Mouse (Mus musculus) stomach, postnatal 0 days (tissue): ENCODE measurements at regions not wholly inside any gene's neighbourhood (a gene's known extent, or its start where the extent isn't known, plus 50 kb on each side); places are given as distances from the start of the nearest gene placed in this dataset.

ENCODE experiments used
- ATAC-seq: fragments of 200-750 bp; cut with Nextera tagmentation; 2 replicates; pipeline ENCODE4 v1.8.0; 2017; ENCODE audit not compliant: low FRiP score, low TSS enrichment
- DNase-seq: peaks from one replicate; pipeline ENCODE4 v3.0.0-alpha.2; 2016; ENCODE audit warnings: low spot score
- H3K27ac ChIP-seq: fragments of 300-500 bp; sonication (generic); replicated peaks from 2 replicates; pipeline ENCODE4 v1.5.1; 2014; ENCODE audit warnings: mild to moderate bottlenecking, control low read depth
- H3K27me3 ChIP-seq: fragments of 300-500 bp; sonication (generic); 2 replicates; pipeline ENCODE4 v1.6.1; 2014; ENCODE audit warnings: low read length; ENCODE audit not compliant: control insufficient read depth, insufficient read depth
- H3K36me3 ChIP-seq: fragments of 300-500 bp; sonication (generic); 2 replicates; pipeline ENCODE4 v1.6.1; 2014; ENCODE audit warnings: low read length, mixed read lengths; ENCODE audit not compliant: control insufficient read depth, insufficient read depth
- H3K4me1 ChIP-seq: fragments of 300-500 bp; sonication (generic); replicated peaks from 2 replicates; pipeline ENCODE4 v1.6.1; 2014; ENCODE audit warnings: antibody characterized with exemption; ENCODE audit not compliant: control insufficient read depth, insufficient read depth
- H3K4me2 ChIP-seq: fragments of 300-500 bp; sonication (generic); replicated peaks from 2 replicates; pipeline ENCODE4 v1.6.1; 2014; ENCODE audit warnings: low read depth, mild to moderate bottlenecking, control low read depth, moderate library complexity
- H3K4me3 ChIP-seq: fragments of 300-500 bp; sonication (generic); 2 replicates; pipeline ENCODE4 v1.5.1; 2014; ENCODE audit warnings: low read depth, low read length, control low read depth
- H3K9ac ChIP-seq: fragments of 300-500 bp; sonication (generic); 2 replicates; pipeline ENCODE4 v1.6.1; 2014; ENCODE audit warnings: mild to moderate bottlenecking, low read length, control low read depth, mixed read lengths
- H3K9me3 ChIP-seq: fragments of 300-500 bp; sonication (generic); 2 replicates; pipeline ENCODE4 v1.6.1; 2016; ENCODE audit warnings: low read length; ENCODE audit not compliant: control insufficient read depth
- CTCF ChIP-seq: IDR thresholded peaks from 2 replicates; pipeline ENCODE4 v1.5.1; 2016; ENCODE audit warnings: antibody characterized with exemption, low read depth, mild to moderate bottlenecking, moderate library complexity
- EP300 ChIP-seq: optimal IDR thresholded peaks from 2 replicates; pipeline ENCODE3; 2016; ENCODE audit warnings: antibody characterized with exemption
- WGBS: fragments of 180-500 bp; shearing (Covaris S2); extraction: QIAGEN DNeasy Blood & Tissue Kit; methylation state at CpG from one replicate; pipeline ENCODE4 v1.1.7; 2014; 5-methylcytosine and 5-hydroxymethylcytosine counted together

DNA sequence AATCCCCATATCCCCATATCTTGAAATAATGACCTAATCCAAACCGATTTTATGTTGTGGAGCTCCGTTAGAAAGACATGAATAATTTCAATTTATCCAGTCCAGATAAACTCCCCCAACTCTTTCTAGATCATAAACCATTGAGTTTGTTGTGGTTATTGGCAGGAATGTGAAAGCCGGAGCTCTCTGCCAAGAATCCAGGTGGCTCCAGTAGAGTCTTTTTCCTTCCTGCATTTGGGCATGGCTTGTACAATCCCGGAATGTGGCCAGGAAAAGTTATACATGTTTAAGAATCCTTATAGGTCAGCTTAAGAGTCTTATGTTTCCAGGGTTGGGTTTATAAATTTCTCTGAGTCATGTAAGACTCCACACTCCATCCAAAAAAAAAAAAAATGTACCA, 1272.8 kb downstream of the Efna5 start:
- Histone ChIP-seq H3K4me2 (no peak overlapping the region), H3K27ac (no peak overlapping the region), H3K4me1 (no peaks in the 10 kb centered on the region), H3K9me3 (no peaks in the 10 kb centered on the region), H3K4me3 (no peak overlapping the region), H3K27me3 (no peaks in the 10 kb centered on the region), H3K9ac (no peak overlapping the region), H3K36me3 (no peaks in the 10 kb centered on the region)
- TF ChIP-seq EP300, result no peak
- TF ChIP-seq CTCF, result no peak
- no peak for ATAC-seq
- no peak for DNase-seq
- 43% methylated on average over 4 of the region's 4 CpGs for WGBS

DNA sequence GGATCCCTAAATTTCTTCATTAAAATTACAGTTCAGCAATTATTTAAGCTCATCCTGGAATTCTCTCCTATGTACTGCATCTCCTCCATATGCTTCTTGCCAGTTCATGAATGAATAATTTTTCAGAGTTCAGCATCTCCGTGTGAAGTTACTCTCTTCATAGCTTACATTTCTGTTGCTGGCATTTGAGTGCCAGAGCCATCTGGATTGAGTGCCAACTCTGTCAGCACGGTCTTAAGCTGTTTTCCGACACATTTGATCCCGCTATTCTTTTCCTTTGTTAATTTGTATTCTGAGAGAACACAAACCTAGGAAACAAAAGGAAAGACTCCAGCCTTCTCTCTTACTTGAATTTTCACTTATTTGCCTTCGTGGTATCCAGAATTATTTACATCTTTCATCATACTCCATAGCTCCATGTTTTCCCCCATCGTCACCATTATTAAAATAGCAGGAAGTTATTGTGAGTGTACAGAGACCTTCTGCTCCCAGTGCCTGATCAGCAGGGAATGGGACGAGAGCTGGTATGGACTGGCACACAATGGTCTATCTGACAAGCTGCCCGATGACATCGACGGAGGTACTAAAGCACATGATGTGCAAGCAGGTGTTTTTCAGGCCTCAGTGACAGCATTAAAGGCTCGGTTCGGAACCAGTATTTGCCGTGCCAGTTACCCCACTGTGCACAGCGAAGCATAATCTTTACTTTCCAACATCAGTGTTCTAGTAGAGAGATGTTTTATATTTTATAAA, 1274.2 kb downstream of the Efna5 start:
- H3K4me3 ChIP-seq, result no peak overlapping the region
- no peak overlapping the region for H3K4me2 ChIP-seq
- DNase-seq, result no peak
- 79% methylated on average over 14 of the region's 14 CpGs for WGBS
- no peaks in the 10 kb centered on the region for H3K27me3 ChIP-seq
- H3K9me3 ChIP-seq, result no peaks in the 10 kb centered on the region
- H3K4me1 ChIP-seq, result no peaks in the 10 kb centered on the region
- TF ChIP-seq CTCF (no peak), EP300 (no peak)
- ATAC-seq, result no peak
- no peak overlapping the region for H3K27ac ChIP-seq
- no peak overlapping the region for H3K9ac ChIP-seq
- no peaks in the 10 kb centered on the region for H3K36me3 ChIP-seq

DNA sequence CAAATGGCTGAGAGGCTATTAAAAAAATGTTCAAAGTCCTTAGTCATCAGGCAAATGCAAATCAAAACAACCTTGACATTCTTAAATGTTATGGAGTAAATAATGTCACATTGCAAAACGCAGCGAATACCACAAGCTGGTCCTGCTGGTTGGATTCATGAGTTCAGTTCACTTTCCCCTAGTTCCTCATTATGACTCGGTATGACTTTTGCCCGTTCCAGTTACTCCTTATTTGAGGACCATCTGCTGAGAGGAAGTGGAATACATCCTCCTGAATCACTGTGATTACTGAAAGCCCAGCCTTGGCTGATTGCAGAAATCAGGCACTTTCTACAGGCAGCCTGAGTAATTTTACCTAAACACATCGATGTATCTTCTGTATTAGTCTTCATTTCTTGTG, 1276.9 kb downstream of the Efna5 start:
- H3K9me3 ChIP-seq, result no peaks in the 10 kb centered on the region
- H3K27me3 ChIP-seq, result no peaks in the 10 kb centered on the region
- no peak for DNase-seq
- no peaks in the 10 kb centered on the region for H3K36me3 ChIP-seq
- no peak overlapping the region for H3K4me3 ChIP-seq
- H3K4me2 ChIP-seq, result no peak overlapping the region
- no peak overlapping the region for H3K9ac ChIP-seq
- WGBS, result 72% methylated on average over 5 of the region's 5 CpGs
- no peak for ATAC-seq
- H3K4me1 ChIP-seq, result no peaks in the 10 kb centered on the region
- no peak for TF ChIP-seq EP300
- TF ChIP-seq CTCF, result no peak
- H3K27ac ChIP-seq, result no peak overlapping the region

DNA sequence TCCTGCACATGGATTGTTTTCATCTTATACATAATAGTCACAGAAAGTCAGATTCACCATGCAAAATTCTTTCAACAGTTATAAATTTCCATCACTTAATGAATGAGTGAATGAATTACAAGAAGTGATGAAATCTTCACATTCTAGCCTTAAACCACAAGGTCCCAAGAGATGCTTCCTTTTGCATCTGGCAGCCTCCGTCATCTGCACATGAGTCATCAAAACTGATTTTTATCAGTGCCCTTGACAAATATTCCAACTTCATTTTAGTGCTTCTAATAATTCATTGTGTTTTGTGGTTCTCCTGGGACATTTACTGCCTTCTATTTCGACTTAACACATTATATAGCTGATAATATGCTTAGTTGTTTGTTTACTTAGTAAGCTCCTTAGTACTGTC, 1291.9 kb downstream of the Efna5 start:
- Histone ChIP-seq H3K27ac (no peak overlapping the region), H3K27me3 (no peaks in the 10 kb centered on the region), H3K4me1 (no peaks in the 10 kb centered on the region), H3K4me3 (no peak overlapping the region), H3K9ac (no peak overlapping the region), H3K4me2 (no peak overlapping the region), H3K36me3 (no peaks in the 10 kb centered on the region), H3K9me3 (no peaks in the 10 kb centered on the region)
- DNase-seq (no peak), ATAC-seq (no peak)
- 47% methylated on average over 2 of the region's 2 CpGs for WGBS
- TF ChIP-seq CTCF, result no peak
- TF ChIP-seq EP300, result no peak

DNA sequence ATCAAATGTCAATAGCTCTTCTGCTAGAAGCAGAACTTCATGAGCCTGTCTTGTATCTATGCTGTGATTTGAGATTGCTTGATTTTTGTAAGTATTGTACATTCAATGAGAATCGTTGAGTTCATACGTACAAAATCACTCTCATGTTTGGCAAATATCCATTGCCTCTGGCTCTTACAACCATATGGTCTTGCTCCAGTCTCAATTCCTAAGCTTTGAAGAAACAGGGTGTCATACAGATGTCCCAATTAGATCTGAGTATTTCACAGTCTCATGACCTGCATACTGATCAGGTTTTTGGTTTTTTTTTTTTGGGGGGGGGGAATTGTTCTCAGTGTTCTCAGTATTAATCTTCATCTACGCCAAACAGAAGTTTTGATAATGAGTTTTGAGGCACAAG, 1302.2 kb downstream of the Efna5 start:
- no peak for TF ChIP-seq EP300
- TF ChIP-seq CTCF, result no peak
- Histone ChIP-seq H3K27me3 (no peaks in the 10 kb centered on the region), H3K4me2 (no peak overlapping the region), H3K4me1 (no peaks in the 10 kb centered on the region), H3K4me3 (no peak overlapping the region), H3K27ac (no peak overlapping the region), H3K9me3 (no peaks in the 10 kb centered on the region), H3K9ac (no peak overlapping the region), H3K36me3 (no peaks in the 10 kb centered on the region)
- DNase-seq, result no peak
- 65% methylated on average over 3 of the region's 3 CpGs for WGBS
- no peak for ATAC-seq

DNA sequence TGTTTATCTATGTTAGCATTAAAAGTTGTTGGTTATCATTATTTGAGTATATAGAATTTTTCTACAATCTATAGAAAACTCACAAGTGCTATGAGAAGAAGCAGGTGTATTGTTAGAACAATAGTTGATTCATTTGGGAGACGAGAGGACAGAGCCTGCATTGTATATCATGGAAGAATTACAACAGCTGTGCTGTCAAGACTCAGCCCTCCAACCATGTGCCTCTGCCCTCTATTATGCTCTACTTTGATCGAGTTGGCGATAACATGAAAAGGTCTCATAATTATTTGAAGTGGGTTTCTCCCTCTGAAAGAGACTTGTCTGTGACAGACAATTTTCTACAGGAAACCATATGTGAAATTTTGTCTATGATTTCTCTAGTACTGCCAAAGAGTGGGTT, 1310.2 kb downstream of the Efna5 start:
- TF ChIP-seq EP300 (no peak), CTCF (no peak)

More for the DNA sequence above, 1310.2 kb downstream of the Efna5 start:
- Histone ChIP-seq H3K4me2 (no peak overlapping the region), H3K4me1 (no peaks in the 10 kb centered on the region), H3K4me3 (no peak overlapping the region), H3K36me3 (no peaks in the 10 kb centered on the region), H3K27me3 (no peaks in the 10 kb centered on the region), H3K9me3 (no peaks in the 10 kb centered on the region), H3K27ac (no peak overlapping the region), H3K9ac (no peak overlapping the region)
- WGBS, result 65% methylated on average over 3 of the region's 3 CpGs
- DNase-seq (no peak), ATAC-seq (no peak)
